Mouse (Mus musculus): ENCODE measurements around the gene Ggct. TPM values are rescaled to one million over a fixed set of nuclear protein-coding genes. Genes with fewer than 3 reads are reported as not detected.

Ggct gene
- polyA plus RNA-seq, 1 experiment from 2014 or later: 10.6 TPM

- Histone ChIP-seq H3K4me1 (replicated peaks) (peaks cover 10% of the 10 kb centered on the region; the same call in 1 of the 2 replicates), H3K27ac (no peak overlapping the region), H3K9me3 (0 out of 2 replicates have a peak, but pooled peaks cover 3% of the 10 kb centered on the region), H3K4me2 (no peak overlapping the region), H3K4me3 (replicated peaks) (no peak overlapping the region), H3K9ac (replicated peaks) (no peak overlapping the region), H3K36me3 (no peaks in the 10 kb centered on the region), H3K27me3 (peaks cover 15% of the 10 kb centered on the region)
- WGBS: 81% methylated on average over 5 of the region's 5 CpGs
- no peak for ATAC-seq (ENCODE audit: insufficient number of reproducible peaks, insufficient read depth, low FRiP score, low TSS enrichment, low read depth)
These were observed 44.1 kb downstream of the Ggct start for GRCm38 (mm10) chr6:54948682-54949081.

GRCm38 (mm10) chr6:54946241-54946953, 46.4 kb downstream of the Ggct start:
- 83% methylated on average over 4 of the region's 4 CpGs for WGBS
- H3K9me3 ChIP-seq: no peaks in the 10 kb centered on the region
- no peak overlapping the region for H3K27ac ChIP-seq
- H3K4me3 ChIP-seq (replicated peaks): no peak overlapping the region
- H3K4me1 ChIP-seq (replicated peaks): peaks cover 14% of the 10 kb centered on the region; the same call in 1 of the 2 replicates
- H3K36me3 ChIP-seq: no peaks in the 10 kb centered on the region
- H3K27me3 ChIP-seq: peaks cover 35% of the 10 kb centered on the region
- ATAC-seq (ENCODE audit: insufficient number of reproducible peaks, insufficient read depth, low FRiP score, low TSS enrichment, low read depth): no peak
- no peak overlapping the region for H3K4me2 ChIP-seq
- H3K9ac ChIP-seq (replicated peaks): no peak overlapping the region

- Histone ChIP-seq H3K9ac (replicated peaks) (no peak overlapping the region), H3K27ac (peak overlapping the region; percentile 23), H3K4me1 (replicated peaks) (peaks cover 14% of the 10 kb centered on the region; the same call in 1 of the 2 replicates), H3K27me3 (peaks cover 35% of the 10 kb centered on the region), H3K4me3 (replicated peaks) (no peak overlapping the region), H3K4me2 (no peak overlapping the region; the same call in 1 of the 2 replicates), H3K36me3 (no peaks in the 10 kb centered on the region), H3K9me3 (no peaks in the 10 kb centered on the region)
- WGBS: 77% methylated on average over 16 of the region's 16 CpGs
- ATAC-seq (ENCODE audit: insufficient number of reproducible peaks, insufficient read depth, low FRiP score, low TSS enrichment, low read depth): 0 out of 2 replicates have a peak, but pooled peaks have one; percentile 10
These were observed 48.2 kb downstream of the Ggct start for GRCm38 (mm10) chr6:54944551-54944950.

- no peak overlapping the region for H3K27ac ChIP-seq
- H3K27me3 ChIP-seq: peaks cover 35% of the 10 kb centered on the region
- no peak overlapping the region for H3K9ac ChIP-seq (replicated peaks)
- H3K9me3 ChIP-seq: no peaks in the 10 kb centered on the region
- 0 out of 2 replicates have a peak overlapping the region, but pooled peaks have one; percentile 3 for H3K4me3 ChIP-seq (replicated peaks)
- WGBS: 41% methylated on average over 24 of the region's 24 CpGs
- no peak for ATAC-seq (ENCODE audit: insufficient number of reproducible peaks, insufficient read depth, low FRiP score, low TSS enrichment, low read depth)
- H3K4me2 ChIP-seq: peak overlapping the region; percentile 20
- no peaks in the 10 kb centered on the region for H3K36me3 ChIP-seq
- peaks cover 14% of the 10 kb centered on the region; the same call in 1 of the 2 replicates for H3K4me1 ChIP-seq (replicated peaks)
These were observed 49.0 kb downstream of the Ggct start for GRCm38 (mm10) chr6:54943753-54944152.

GRCm38 (mm10) chr6:54943292-54943691, 49.5 kb downstream of the Ggct start:
- Histone ChIP-seq H3K27me3 (peaks cover 35% of the 10 kb centered on the region), H3K9ac (replicated peaks) (no peak overlapping the region), H3K36me3 (no peaks in the 10 kb centered on the region), H3K27ac (no peak overlapping the region), H3K9me3 (no peaks in the 10 kb centered on the region), H3K4me3 (replicated peaks) (no peak overlapping the region), H3K4me2 (no peak overlapping the region), H3K4me1 (replicated peaks) (peaks cover 14% of the 10 kb centered on the region; the same call in 1 of the 2 replicates)
- ATAC-seq (ENCODE audit: insufficient number of reproducible peaks, insufficient read depth, low FRiP score, low TSS enrichment, low read depth): no peak
- WGBS: 70% methylated on average over 16 of the region's 16 CpGs

GRCm38 (mm10) chr6:54941149-54941548, 51.6 kb downstream of the Ggct start:
- Histone ChIP-seq H3K4me3 (replicated peaks) (no peak overlapping the region), H3K4me2 (no peak overlapping the region), H3K9me3 (no peaks in the 10 kb centered on the region), H3K27me3 (peaks cover 35% of the 10 kb centered on the region), H3K4me1 (replicated peaks) (peaks cover 14% of the 10 kb centered on the region; the same call in 1 of the 2 replicates), H3K9ac (replicated peaks) (no peak overlapping the region), H3K27ac (no peak overlapping the region), H3K36me3 (no peaks in the 10 kb centered on the region)
- 90% methylated on average over 6 of the region's 6 CpGs for WGBS
- no peak for ATAC-seq (ENCODE audit: insufficient number of reproducible peaks, insufficient read depth, low FRiP score, low TSS enrichment, low read depth)

GRCm38 (mm10) chr6:54940126-54940525, 52.6 kb downstream of the Ggct start:
- Histone ChIP-seq H3K36me3 (no peaks in the 10 kb centered on the region), H3K9me3 (no peaks in the 10 kb centered on the region), H3K27me3 (peaks cover 34% of the 10 kb centered on the region), H3K4me3 (replicated peaks) (no peak overlapping the region), H3K4me2 (no peak overlapping the region), H3K27ac (no peak overlapping the region), H3K9ac (replicated peaks) (no peak overlapping the region), H3K4me1 (replicated peaks) (peaks cover 14% of the 10 kb centered on the region; the same call in 1 of the 2 replicates)
- 73% methylated on average over 7 of the region's 7 CpGs for WGBS
- no peak for ATAC-seq (ENCODE audit: insufficient number of reproducible peaks, insufficient read depth, low FRiP score, low TSS enrichment, low read depth)

- no peak for ATAC-seq (ENCODE audit: insufficient number of reproducible peaks, insufficient read depth, low FRiP score, low TSS enrichment, low read depth)
- Histone ChIP-seq H3K4me1 (replicated peaks) (peaks cover 14% of the 10 kb centered on the region; the same call in 1 of the 2 replicates), H3K9ac (replicated peaks) (no peak overlapping the region), H3K36me3 (no peaks in the 10 kb centered on the region), H3K27ac (no peak overlapping the region), H3K9me3 (no peaks in the 10 kb centered on the region), H3K4me3 (replicated peaks) (no peak overlapping the region), H3K4me2 (no peak overlapping the region), H3K27me3 (peaks cover 29% of the 10 kb centered on the region)
- 75% methylated on average over 4 of the region's 4 CpGs for WGBS
These were observed 53.1 kb downstream of the Ggct start for GRCm38 (mm10) chr6:54939631-54940030.

- Histone ChIP-seq H3K27me3 (no peaks in the 10 kb centered on the region), H3K27ac (no peak overlapping the region), H3K9me3 (no peaks in the 10 kb centered on the region), H3K36me3 (no peaks in the 10 kb centered on the region), H3K9ac (replicated peaks) (no peak overlapping the region), H3K4me2 (no peak overlapping the region), H3K4me1 (replicated peaks) (no peaks in the 10 kb centered on the region; the same call in 1 of the 2 replicates), H3K4me3 (replicated peaks) (no peak overlapping the region)
- no peak for ATAC-seq (ENCODE audit: insufficient number of reproducible peaks, insufficient read depth, low FRiP score, low TSS enrichment, low read depth)
- 66% methylated on average over 2 of the region's 2 CpGs for WGBS
These were observed 56.3 kb downstream of the Ggct start for GRCm38 (mm10) chr6:54936496-54936895.

GRCm38 (mm10) chr6:54934930-54935329, 57.8 kb downstream of the Ggct start:
- no peaks in the 10 kb centered on the region for H3K36me3 ChIP-seq
- no peaks in the 10 kb centered on the region for H3K9me3 ChIP-seq
- no peak overlapping the region for H3K27ac ChIP-seq
- H3K27me3 ChIP-seq: no peaks in the 10 kb centered on the region
- no peak overlapping the region for H3K4me3 ChIP-seq (replicated peaks)
- no peak for ATAC-seq (ENCODE audit: insufficient number of reproducible peaks, insufficient read depth, low FRiP score, low TSS enrichment, low read depth)
- 80% methylated on average over 5 of the region's 5 CpGs for WGBS
- H3K4me2 ChIP-seq: no peak overlapping the region
- no peak overlapping the region for H3K9ac ChIP-seq (replicated peaks)
- no peaks in the 10 kb centered on the region for H3K4me1 ChIP-seq (replicated peaks)

GRCm38 (mm10) chr6:54934313-54934712, 58.4 kb downstream of the Ggct start:
- Histone ChIP-seq H3K36me3 (no peaks in the 10 kb centered on the region), H3K9me3 (no peaks in the 10 kb centered on the region), H3K4me1 (replicated peaks) (no peaks in the 10 kb centered on the region), H3K27me3 (no peaks in the 10 kb centered on the region), H3K4me2 (no peak overlapping the region), H3K4me3 (replicated peaks) (no peak overlapping the region), H3K9ac (replicated peaks) (no peak overlapping the region), H3K27ac (no peak overlapping the region)
- WGBS: 90% methylated on average over 8 of the region's 8 CpGs
- no peak for ATAC-seq (ENCODE audit: insufficient number of reproducible peaks, insufficient read depth, low FRiP score, low TSS enrichment, low read depth)
